Mouse (Mus musculus) bone marrow, adult 2 months (tissue): ENCODE data around the gene Olfr328.
"Not testable (repeated sequence)": the region's sequence is repeated elsewhere in the genome, so short reads cannot be mapped to it uniquely, and the experiment has no call there.

ENCODE experiments used
- CTCF ChIP-seq: fragments of 200-500 bp; IDR thresholded peaks from 2 replicates; pipeline ENCODE4 v1.5.1; 2011; ENCODE audit warnings: low read length, control low read depth; ENCODE audit not compliant: control insufficient read depth, insufficient read depth
- POLR2A ChIP-seq: fragments of 200-500 bp; IDR thresholded peaks from 2 replicates; pipeline ENCODE4 v1.6.1; 2011; ENCODE audit warnings: low read depth, mild to moderate bottlenecking, control low read depth, low read length, borderline replicate concordance; ENCODE audit not compliant: control insufficient read depth

GRCm38 (mm10) chr11:58534736-58535135 lies 20.7 kb downstream of the Olfr328 start, which contains the start of gene Olfr330:
- not testable (repeated sequence) for TF ChIP-seq CTCF, POLR2A
